Mouse (Mus musculus) C2C12 (cell line): Measurements from ENCODE around the gene Slc38a8. TPM values are rescaled to one million over a fixed set of nuclear protein-coding genes. Genes with fewer than 3 reads are reported as not detected.

Source experiments
- H3K27me3 ChIP-seq: one replicate; pipeline ENCODE4 v1.6.1; 2011; ENCODE audit not compliant: control insufficient read depth, insufficient read depth, insufficient read length
- H3K36me3 ChIP-seq: one replicate; pipeline ENCODE4 v1.6.1; 2011; ENCODE audit not compliant: control insufficient read depth, insufficient read depth
- H3K4me3 ChIP-seq: one replicate; pipeline ENCODE4 v1.5.1; 2011; ENCODE audit warnings: mild to moderate bottlenecking, control low read depth; ENCODE audit not compliant: poor library complexity, insufficient read depth, severe bottlenecking
- H3K79me2 ChIP-seq: one replicate; pipeline ENCODE4 v1.6.1; 2011; ENCODE audit not compliant: control insufficient read depth, insufficient read depth
- H3K79me3 ChIP-seq: one replicate; pipeline ENCODE4 v1.6.1; 2011; ENCODE audit warnings: low read depth, control low read depth
- H3ac ChIP-seq: one replicate; pipeline ENCODE3; 2011; ENCODE audit warnings: low read depth; ENCODE audit not compliant: control insufficient read depth, insufficient read length
- CEBPB ChIP-seq: IDR thresholded peaks from one replicate; pipeline ENCODE4 v1.6.1; 2011; ENCODE audit warnings: low read depth, mild to moderate bottlenecking, control low read depth, moderate library complexity
- CTCF ChIP-seq: IDR thresholded peaks from one replicate; pipeline ENCODE4 v1.5.1; 2011; ENCODE audit not compliant: control insufficient read depth, insufficient read depth, insufficient read length
- FOSL1 ChIP-seq: IDR thresholded peaks from one replicate; pipeline ENCODE4 v1.8.0; 2011; ENCODE audit warnings: mild to moderate bottlenecking, low read length; ENCODE audit not compliant: poor library complexity, insufficient read depth, severe bottlenecking
- MAX ChIP-seq: IDR thresholded peaks from one replicate; pipeline ENCODE4 v1.6.1; 2011; ENCODE audit warnings: mild to moderate bottlenecking, control low read depth
- MYOD1 ChIP-seq: IDR thresholded peaks from one replicate; pipeline ENCODE4 v1.6.1; 2011; ENCODE audit warnings: low read depth; ENCODE audit not compliant: control insufficient read depth, insufficient read length
- MYOG ChIP-seq: IDR thresholded peaks from one replicate; pipeline ENCODE4 v1.6.1; 2011; ENCODE audit not compliant: control insufficient read depth, insufficient read length; ENCODE audit errors: extremely low read depth
- USF1 ChIP-seq: IDR thresholded peaks from one replicate; pipeline ENCODE4 v1.6.1; 2011; ENCODE audit warnings: low read depth, mild to moderate bottlenecking, control low read depth, moderate library complexity
- polyA plus RNA-seq: library from polyadenylated mRNA; unstranded; fragments of >200 nt; fragmentation: generic; extraction: Trizol; gene quantifications from one replicate; pipeline ENCODE4 v1.2.1, GENCODE M21; 2012; ENCODE audit warnings: missing spikeins

Slc38a8 gene
- polyA plus RNA-seq, 1 experiment: not detected

GRCm38 (mm10) chr8:119505488-119505887, 4.0 kb upstream of the Slc38a8 start:
- Histone ChIP-seq H3ac (no peak overlapping the region), H3K79me2 (no peaks in the 10 kb centered on the region), H3K79me3 (no peaks in the 10 kb centered on the region), H3K27me3 (no peaks in the 10 kb centered on the region), H3K4me3 (no peak overlapping the region), H3K36me3 (peaks cover 17% of the 10 kb centered on the region)
- TF ChIP-seq MAX: no peak
- TF ChIP-seq MYOD1: no peak

- Histone ChIP-seq H3K79me2 (no peaks in the 10 kb centered on the region), H3K79me3 (no peaks in the 10 kb centered on the region), H3K36me3 (peaks cover 4% of the 10 kb centered on the region), H3K4me3 (no peak overlapping the region), H3ac (no peak overlapping the region), H3K27me3 (no peaks in the 10 kb centered on the region)
- TF ChIP-seq FOSL1 (no peak), MYOG (no peak), MAX (no peak), MYOD1 (no peak), CTCF (no peak), USF1 (no peak), CEBPB (no peak)
These were observed 1.8 kb upstream of the Slc38a8 start for GRCm38 (mm10) chr8:119503191-119503767.

GRCm38 (mm10) chr8:119502111-119502510, 613 bp upstream of the Slc38a8 start:
- H3K79me2 ChIP-seq: no peaks in the 10 kb centered on the region
- H3K27me3 ChIP-seq: no peaks in the 10 kb centered on the region
- H3K36me3 ChIP-seq: no peaks in the 10 kb centered on the region
- TF ChIP-seq CTCF (no peak), MYOD1 (no peak), FOSL1 (no peak), MAX (no peak), MYOG (no peak), USF1 (no peak)
- no peak overlapping the region for H3ac ChIP-seq
- H3K79me3 ChIP-seq: no peaks in the 10 kb centered on the region
- no peak overlapping the region for H3K4me3 ChIP-seq

GRCm38 (mm10) chr8:119499836-119500235, 1.7 kb downstream of the Slc38a8 start:
- no peak overlapping the region for H3ac ChIP-seq
- no peak overlapping the region for H3K4me3 ChIP-seq

GRCm38 (mm10) chr8:119496848-119497247, 4.7 kb downstream of the Slc38a8 start:
- Histone ChIP-seq H3K79me3 (no peaks in the 10 kb centered on the region), H3K27me3 (peaks cover 36% of the 10 kb centered on the region), H3K36me3 (no peaks in the 10 kb centered on the region), H3K79me2 (no peaks in the 10 kb centered on the region), H3ac (no peak overlapping the region), H3K4me3 (no peak overlapping the region)
- no peak for TF ChIP-seq FOSL1
- TF ChIP-seq USF1: no peak
- TF ChIP-seq CTCF: peak; percentile 66
- no peak for TF ChIP-seq MYOD1

More at GRCm38 (mm10) chr8:119499836-119500235, 1.7 kb downstream of the Slc38a8 start:
- H3K79me3 ChIP-seq: no peaks in the 10 kb centered on the region
- H3K27me3 ChIP-seq: peaks cover 9% of the 10 kb centered on the region
- H3K36me3 ChIP-seq: no peaks in the 10 kb centered on the region
- TF ChIP-seq MYOD1 (no peak), MYOG (no peak), FOSL1 (no peak), USF1 (no peak), CTCF (no peak), CEBPB (no peak), MAX (no peak)
- no peaks in the 10 kb centered on the region for H3K79me2 ChIP-seq

GRCm38 (mm10) chr8:119487093-119487492, 14.4 kb downstream of the Slc38a8 start:
- H3K27me3 ChIP-seq: peaks cover 33% of the 10 kb centered on the region
- H3ac ChIP-seq: no peak overlapping the region
- no peaks in the 10 kb centered on the region for H3K79me3 ChIP-seq
- no peak for TF ChIP-seq CTCF
- no peak for TF ChIP-seq MYOG
- no peak for TF ChIP-seq FOSL1
- TF ChIP-seq USF1: no peak
- TF ChIP-seq CEBPB: no peak
- TF ChIP-seq MAX: no peak
- TF ChIP-seq MYOD1: no peak
- H3K4me3 ChIP-seq: no peak overlapping the region
- H3K79me2 ChIP-seq: no peaks in the 10 kb centered on the region
- no peaks in the 10 kb centered on the region for H3K36me3 ChIP-seq
